Mouse (Mus musculus) testis, postnatal 10 days (tissue): Measurements from ENCODE around the gene 2810004N23Rik.

Source experiments
- DNase-seq: peaks from one replicate; pipeline ENCODE4 v3.0.0; 2021; ENCODE audit warnings: low spot score

The 2810004N23Rik gene

DNA sequence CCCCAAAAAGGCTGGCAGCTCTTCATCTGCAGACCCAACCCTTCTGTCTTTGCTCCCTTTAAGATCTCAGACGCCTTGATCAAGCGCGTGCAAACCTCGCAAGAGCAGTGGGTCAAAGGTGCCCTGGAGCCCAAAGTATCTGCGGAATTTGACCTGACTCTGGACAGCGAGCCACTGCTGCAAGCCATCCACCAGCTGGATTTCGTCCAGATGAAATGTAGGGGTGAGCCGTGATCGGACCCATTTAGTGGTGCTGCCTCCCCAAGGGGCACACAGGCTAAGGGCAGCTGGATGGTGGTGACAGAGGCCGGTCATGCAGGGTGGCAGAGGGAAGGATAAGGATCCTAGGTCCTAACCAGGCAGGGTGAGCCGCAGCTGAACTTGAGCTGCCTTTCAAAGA, 42.8 kb downstream of the 2810004N23Rik start:
- DNase-seq = no peak

- DNase-seq = no peak
These were observed 43.3 kb downstream of the 2810004N23Rik start for GRCm38 (mm10) chr8:124819612-124820115.

GRCm38 (mm10) chr8:124817361-124817760, 45.6 kb downstream of the 2810004N23Rik start:
- DNase-seq = no peak

- DNase-seq = no peak
These were observed 46.1 kb downstream of the 2810004N23Rik start for GRCm38 (mm10) chr8:124816866-124817265.

DNA sequence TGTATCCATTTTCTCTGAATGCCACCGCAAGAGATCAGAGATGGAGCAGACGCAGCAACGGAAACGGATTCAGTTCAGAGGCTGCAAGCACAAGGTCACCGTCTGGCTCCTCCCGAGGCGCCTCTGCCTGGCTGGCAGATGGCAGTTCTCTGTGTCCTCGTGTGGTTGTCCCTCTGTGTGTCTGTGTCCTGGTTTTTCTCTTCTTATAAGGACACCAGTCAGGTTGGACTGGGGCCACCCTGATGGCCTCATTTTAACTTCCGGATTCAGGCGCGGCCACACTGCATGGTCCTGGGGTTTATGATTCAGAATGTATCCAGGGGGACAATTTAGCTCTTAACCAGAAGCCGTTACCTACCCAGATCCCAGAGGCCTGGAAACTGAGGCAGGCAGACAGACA, 47.0 kb downstream of the 2810004N23Rik start:
- no peak for DNase-seq

DNA sequence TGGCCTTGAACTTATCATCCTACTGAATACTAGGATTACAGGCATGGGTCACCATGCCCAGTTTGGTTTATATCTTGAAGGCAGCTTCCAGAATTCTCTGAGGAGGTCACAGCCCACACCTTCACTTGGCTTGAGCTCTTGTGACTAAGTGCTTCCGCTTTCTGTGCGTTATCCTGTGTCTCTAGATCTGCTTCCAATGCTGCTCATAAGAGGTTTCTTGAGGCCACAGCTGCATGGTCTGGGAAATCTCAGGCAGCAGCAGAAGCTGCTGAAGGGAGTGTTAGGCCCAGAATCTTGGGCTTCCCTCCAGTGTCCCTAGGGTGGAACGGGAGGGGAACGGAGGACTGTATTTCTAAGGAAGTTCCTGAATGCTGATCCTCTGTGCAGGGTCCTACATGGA, 49.6 kb downstream of the 2810004N23Rik start:
- no peak for DNase-seq

GRCm38 (mm10) chr8:124810689-124811394, 52.1 kb downstream of the 2810004N23Rik start:
- no peak for DNase-seq

- DNase-seq = no peak
These were observed 52.8 kb downstream of the 2810004N23Rik start for GRCm38 (mm10) chr8:124810056-124810610.

- no peak for DNase-seq
These were observed 53.5 kb downstream of the 2810004N23Rik start for GRCm38 (mm10) chr8:124809419-124809818.

DNA sequence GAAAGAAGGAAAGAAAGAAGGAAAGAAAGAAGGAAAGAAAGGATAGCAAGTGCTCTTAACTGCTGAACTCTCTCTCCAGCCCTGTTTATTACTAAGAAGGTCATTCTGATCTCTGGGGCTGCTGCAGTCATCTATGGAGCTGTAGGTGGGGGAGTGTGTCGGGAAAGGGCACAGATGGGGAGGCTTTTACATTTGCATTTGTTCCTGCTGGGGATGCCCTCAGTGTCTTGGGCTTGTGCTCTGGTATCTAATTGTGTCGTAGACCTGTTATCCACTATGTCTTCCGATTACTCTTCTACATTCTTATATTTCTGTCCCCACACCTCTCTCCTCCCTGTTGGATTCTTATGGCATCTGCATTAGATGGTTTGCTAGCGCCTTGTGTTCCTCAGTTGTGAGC, 56.9 kb downstream of the 2810004N23Rik start:
- DNase-seq = no peak

GRCm38 (mm10) chr8:124803824-124804702, 58.9 kb downstream of the 2810004N23Rik start:
- no peak for DNase-seq

- DNase-seq = no peak
These were observed 62.4 kb downstream of the 2810004N23Rik start for GRCm38 (mm10) chr8:124800542-124800941.

DNA sequence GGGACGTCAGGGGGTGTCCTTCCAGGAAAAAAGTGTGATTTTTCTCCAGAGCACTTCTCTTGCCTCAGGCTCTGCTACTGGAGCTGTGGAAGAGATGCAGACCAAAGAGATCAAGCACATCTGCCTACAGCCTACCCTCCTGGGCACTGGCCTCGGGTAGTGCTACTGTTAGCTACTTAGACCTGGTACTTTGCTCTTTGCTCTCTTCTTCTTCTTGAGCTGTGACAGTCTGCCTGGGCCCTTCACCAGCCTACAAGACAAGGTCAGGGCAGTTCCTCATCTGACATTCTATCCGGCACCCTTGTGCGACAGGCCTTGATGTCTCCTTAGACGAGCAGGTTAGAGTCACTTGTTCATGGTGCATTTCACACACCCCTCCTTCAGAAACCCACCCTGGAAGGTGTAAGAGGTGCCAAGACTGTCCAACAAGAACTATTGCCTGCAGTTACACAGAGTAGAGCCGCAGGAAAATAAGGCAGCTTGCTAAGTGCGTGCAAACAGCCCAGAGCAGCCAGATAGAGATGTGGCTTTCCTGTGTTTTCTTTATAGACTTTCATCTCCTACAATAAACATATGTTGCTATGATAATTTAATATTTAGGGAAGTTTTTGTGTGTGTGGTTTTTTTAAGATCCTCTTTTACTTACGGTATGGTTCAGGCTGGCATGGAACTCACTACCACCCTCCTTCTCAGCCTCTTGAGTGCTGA, 67.0 kb downstream of the 2810004N23Rik start:
- DNase-seq = no peak

GRCm38 (mm10) chr8:124794486-124794780, 68.5 kb downstream of the 2810004N23Rik start:
- DNase-seq = peak; percentile 72

GRCm38 (mm10) chr8:124793661-124794485, 69.0 kb downstream of the 2810004N23Rik start:
- no peak for DNase-seq

DNA sequence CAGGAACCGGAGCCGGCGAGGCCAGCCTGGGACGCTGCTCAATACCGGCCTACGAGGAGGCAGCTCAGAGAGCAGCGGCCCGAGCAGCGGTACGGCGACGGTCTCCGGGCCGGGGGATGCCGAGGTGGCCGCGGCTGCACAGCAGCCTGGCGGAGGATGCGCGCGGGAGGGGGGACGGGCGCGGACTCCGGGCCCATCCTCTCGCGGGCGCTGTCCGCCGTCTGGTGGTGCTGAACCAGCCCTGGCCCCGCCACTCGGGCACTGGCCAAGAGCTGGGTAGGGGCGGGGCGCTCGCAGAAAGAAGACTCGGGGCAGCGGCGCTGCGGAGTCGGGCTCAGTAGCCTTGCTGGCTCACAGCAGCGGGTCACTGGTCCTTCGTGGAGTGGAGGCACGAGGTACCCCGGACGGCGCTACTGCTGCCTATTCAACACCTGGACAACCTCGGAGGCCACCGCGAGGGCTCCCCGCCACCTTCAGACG, 69.7 kb downstream of the 2810004N23Rik start:
- peak; percentile 97 for DNase-seq

- DNase-seq = peak; percentile 62
These were observed 70.2 kb downstream of the 2810004N23Rik start, which contains the start of gene Trim67 for GRCm38 (mm10) chr8:124792708-124793107. Gene Trim67, plus strand, starts transcription at chr8:124793092.

DNA sequence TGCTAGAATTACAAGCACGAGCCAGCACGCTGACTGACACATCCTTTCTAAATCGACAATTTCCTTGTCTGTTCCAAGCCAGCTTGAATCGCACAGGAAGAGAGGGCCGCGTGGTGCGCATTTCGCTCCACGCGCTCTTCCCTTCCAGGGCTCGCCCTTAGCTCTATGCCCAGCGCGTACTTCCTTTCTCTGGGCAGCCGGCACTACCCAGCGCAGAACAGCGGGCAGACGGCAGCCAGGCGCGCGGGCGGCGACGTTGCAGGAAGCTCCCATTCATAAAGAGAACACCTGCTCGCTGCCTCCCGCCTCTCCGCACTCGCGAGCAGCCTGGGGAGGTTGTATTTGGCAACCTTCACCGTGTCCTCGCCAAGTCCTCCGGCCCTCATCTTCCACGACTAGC, 70.7 kb downstream of the 2810004N23Rik start:
- no peak for DNase-seq

GRCm38 (mm10) chr8:124791751-124792150, 71.2 kb downstream of the 2810004N23Rik start:
- DNase-seq = no peak

DNA sequence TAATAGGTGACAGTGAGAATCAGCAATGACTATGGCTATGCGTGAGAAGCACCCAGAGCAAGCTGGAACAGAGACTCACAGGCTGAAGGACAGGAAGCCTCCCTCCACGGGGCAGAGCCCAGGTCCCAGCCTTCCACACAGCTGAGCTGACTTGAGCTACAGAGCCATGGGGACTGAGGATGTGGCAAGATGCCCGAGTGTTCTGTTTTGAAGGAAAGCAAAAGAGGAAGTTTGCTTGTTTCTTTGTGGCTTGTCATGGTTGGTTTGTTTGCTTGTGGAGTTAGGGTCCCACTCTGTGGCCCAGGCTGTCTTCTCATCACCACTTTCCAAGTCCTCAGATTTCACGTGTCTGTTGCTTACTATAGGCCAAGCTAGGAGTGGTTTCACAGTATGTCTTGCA, 72.2 kb downstream of the 2810004N23Rik start:
- no peak for DNase-seq
